Mouse (Mus musculus): ENCODE results near the gene Col6a4.

Col6a4 gene

DNA sequence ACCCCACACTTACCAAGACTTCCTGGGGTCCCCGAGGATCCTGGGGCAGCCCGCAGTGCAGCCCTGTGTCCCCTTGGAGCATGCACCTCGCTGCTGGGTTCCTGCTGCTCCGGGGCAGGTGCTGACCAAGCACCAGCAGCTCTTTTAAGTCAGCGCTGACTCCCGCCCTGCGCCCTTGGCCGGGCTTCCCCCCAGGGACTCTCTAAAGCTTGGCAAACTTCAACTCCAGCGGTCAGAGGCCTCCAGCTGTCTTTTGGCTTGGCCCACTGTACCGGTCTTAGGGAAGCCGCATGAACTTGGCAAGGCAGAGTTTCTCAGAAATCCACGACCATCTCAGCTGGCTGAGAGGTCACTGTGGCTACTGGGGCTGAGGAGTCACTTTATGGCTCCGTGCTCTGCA, 136.1 kb downstream of the Col6a4 start, which contains the start of gene Col6a5:
Gene Col6a5 (minus strand): TSS at position 111 of the 400 bp plus-strand sequence.
- no peak for DNase-seq (ENCODE audit: low read depth, low spot score)

DNA sequence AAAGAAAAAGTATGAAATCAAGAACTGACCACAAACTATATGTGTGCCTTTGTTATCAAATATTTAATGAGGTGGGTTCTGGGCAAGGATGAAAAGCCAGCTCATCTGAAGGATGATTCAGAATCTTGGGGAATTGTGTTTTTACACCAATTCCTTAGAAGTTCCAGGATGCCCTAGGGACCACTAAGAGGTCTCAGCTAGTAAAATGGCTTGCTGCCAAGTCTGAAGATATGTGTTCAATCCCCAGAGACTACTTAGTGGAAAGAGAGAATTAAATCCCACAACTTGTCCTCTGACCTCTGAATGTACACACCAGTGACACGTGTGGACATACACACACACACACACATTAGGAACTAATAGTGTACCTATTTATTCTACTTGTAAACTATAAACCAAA, 137.5 kb downstream of the Col6a4 start:
- DNase-seq (ENCODE audit: low read depth, low spot score), result no peak

DNA sequence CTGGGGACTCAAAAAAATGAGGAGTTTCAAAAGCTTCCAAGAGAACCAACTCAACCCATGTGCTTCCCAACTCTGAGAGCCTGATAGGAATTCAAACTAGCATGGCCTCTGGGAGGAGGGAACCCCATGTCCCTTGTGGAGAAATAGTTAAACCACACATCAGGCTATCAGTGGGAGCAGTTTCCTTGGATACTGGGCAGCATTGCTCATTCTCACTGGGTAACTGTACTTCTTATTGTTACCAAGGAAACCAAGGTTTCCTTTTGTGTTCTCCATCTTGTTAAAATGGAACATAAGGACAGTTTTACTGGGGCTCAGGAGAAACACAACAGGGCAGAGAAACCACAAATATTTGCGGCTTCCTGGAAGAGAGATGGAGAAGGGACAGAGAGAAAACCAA, 146.8 kb downstream of the Col6a4 start:
- DNase-seq (ENCODE audit: low read depth, low spot score), result no peak

DNA sequence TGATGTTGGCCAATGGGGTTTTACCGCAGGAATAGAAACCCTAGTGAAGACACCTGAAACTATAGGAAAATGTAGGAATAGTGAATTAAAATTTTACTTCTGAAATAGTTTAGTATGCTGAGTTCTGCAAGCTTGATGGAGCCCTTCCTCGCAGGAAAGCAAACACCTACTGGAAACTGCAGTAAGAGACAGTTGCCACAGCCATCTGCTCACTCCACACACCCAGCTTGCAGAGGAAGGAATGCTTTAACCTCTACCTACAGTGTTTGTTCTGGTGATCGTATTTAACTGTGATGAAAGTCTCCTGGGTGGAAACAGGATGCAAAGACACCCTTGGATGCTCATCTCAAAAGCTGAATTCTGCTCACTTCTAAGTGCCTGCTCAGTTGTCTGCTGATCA, 149.0 kb downstream of the Col6a4 start:
- no peak for DNase-seq (ENCODE audit: low read depth, low spot score)
